Comparison of ENCODE assay signal across 8 mouse cellular contexts in genomic region chr2:166031120-166031929, GRCm38 (mm10). TPM values are rescaled to one million over a fixed set of nuclear protein-coding genes. Genes with fewer than 3 reads are reported as not detected.
DNase-seq lines count a peak whose midpoint lies in the region; ATAC-seq and TF ChIP-seq lines count a peak whose summit lies in the region.

No protein-coding gene starts in this region.

- ATAC-seq in heart, embryonic 16.5 days (replicated peaks; ENCODE audit: extremely low read depth, insufficient read depth, low FRiP score), result peak; percentile 92

- H3K36me3 ChIP-seq in heart, embryonic 16.5 days (ENCODE audit: control insufficient read depth, insufficient read depth), result no peaks in the 10 kb centered on the region

- peak overlapping the region; percentile 2 for H3K4me3 ChIP-seq in embryonic fibroblast, embryonic 13.5 days (ENCODE audit: insufficient read depth, low read length)
- H3K4me3 ChIP-seq in heart, embryonic 16.5 days (ENCODE audit: low read length), result peak overlapping the region; percentile 43

- WGBS in heart, embryonic 16.5 days, result 22% methylated on average over 7 of the region's 7 CpGs

- peak overlapping the region; percentile 65 for H3K4me2 ChIP-seq in heart, embryonic 16.5 days (ENCODE audit: low read depth, low read length)

- peaks cover 2% of the 10 kb centered on the region; the same call in 1 of the 2 replicates for H3K4me1 ChIP-seq in embryonic fibroblast, embryonic 13.5 days (ENCODE audit: control insufficient read depth, insufficient read depth, low read length)
- H3K4me1 ChIP-seq in heart, embryonic 16.5 days (ENCODE audit: control insufficient read depth, insufficient read depth, low read length), result peaks cover 35% of the 10 kb centered on the region

- DNase-seq in urinary bladder, adult 18-20 months (ENCODE audit: low spot score in 2 of 2), result peak; percentile 39 to 43
- no peak for DNase-seq in urinary bladder, postnatal 10 days (ENCODE audit: low spot score)
- DNase-seq in kidney, postnatal 14 days, result peak; percentile 86
- peak; percentile 67 to 72 for DNase-seq in lung, postnatal 4 days
- peak; percentile 74 for DNase-seq in retina, postnatal 1 day
- DNase-seq in cerebellum, adult 11 months, result no peak

- no peak for TF ChIP-seq CTCF in embryonic fibroblast, embryonic 13.5 days (IDR thresholded peaks at IDR 0.05; ENCODE audit: borderline replicate concordance, insufficient read depth, low read length)

- TF ChIP-seq POLR2A in embryonic fibroblast, embryonic 13.5 days (IDR thresholded peaks at IDR 0.05; ENCODE audit: low read depth, low read length), result peak; percentile 72

- H3K27ac ChIP-seq in embryonic fibroblast, embryonic 13.5 days (ENCODE audit: insufficient read depth, low read length), result peak overlapping the region; percentile 53
- peak overlapping the region; percentile 86 for H3K27ac ChIP-seq in heart, embryonic 16.5 days (ENCODE audit: low read length)

- peak overlapping the region; percentile 61 for H3K9ac ChIP-seq in heart, embryonic 16.5 days (ENCODE audit: low read length)

- no peaks in the 10 kb centered on the region for H3K27me3 ChIP-seq in heart, embryonic 16.5 days (ENCODE audit: control insufficient read depth, insufficient read depth, low read length)

- H3K9me3 ChIP-seq in heart, embryonic 16.5 days (replicated peaks; ENCODE audit: control insufficient read depth, low read length), result no peaks in the 10 kb centered on the region

RNA-seq across cellular contexts. Expression of gene Ncoa3, which starts 38.9 kb away (rescaled TPM):
- polyA plus RNA-seq in embryonic fibroblast, embryonic 13.5 days (2011; ENCODE audit: insufficient read length, low read depth, missing spikeins), result 21.6 and 27.2 TPM in 2 replicates
- 9.5 and 9.9 TPM in 2 replicates for polyA plus RNA-seq in heart, embryonic 16.5 days (2015; fragmentation: Nextera tagmentation; extraction: Ambion mirVana)

Comparison
In these comparisons a context has a peak if more than half of its experiments do, and no peak if none do; other contexts are left out.
1. DNase-seq: peak in urinary bladder, adult 18-20 months (2 of 2), kidney, postnatal 14 days (single experiment), lung, postnatal 4 days (2 of 2) and retina, postnatal 1 day (single experiment); none in urinary bladder, postnatal 10 days (single experiment) and cerebellum, adult 11 months (single experiment).